Mouse (Mus musculus) cerebellum, adult 11 months (tissue): ENCODE measurements at regions not wholly inside any gene's neighbourhood (a gene's known extent, or its start where the extent isn't known, plus 50 kb on each side); places are given as distances from the start of the nearest gene placed in this dataset.

Experiments
- DNase-seq: peaks from one replicate; pipeline ENCODE4 v3.0.0; 2022

DNA sequence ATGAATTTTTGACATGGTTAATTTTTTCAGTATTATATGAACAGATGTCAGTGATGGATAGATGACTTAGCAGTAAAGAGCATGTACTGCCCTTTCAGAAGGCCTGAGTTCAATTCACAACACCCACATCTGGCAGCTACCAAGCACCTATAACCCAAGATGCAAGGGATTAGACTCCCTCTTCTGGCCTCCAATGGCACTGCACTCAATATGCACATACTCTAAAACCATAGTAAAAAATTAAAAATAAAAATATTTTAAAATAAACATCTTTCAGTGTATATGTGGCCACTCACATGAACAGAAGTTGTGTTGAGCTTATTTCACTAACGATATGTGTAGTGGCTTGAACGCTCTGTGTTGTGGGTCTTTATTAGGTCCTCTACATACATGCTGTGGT is 152.4 kb downstream of the Hs3st3b1 start:
- no peak for DNase-seq

DNA sequence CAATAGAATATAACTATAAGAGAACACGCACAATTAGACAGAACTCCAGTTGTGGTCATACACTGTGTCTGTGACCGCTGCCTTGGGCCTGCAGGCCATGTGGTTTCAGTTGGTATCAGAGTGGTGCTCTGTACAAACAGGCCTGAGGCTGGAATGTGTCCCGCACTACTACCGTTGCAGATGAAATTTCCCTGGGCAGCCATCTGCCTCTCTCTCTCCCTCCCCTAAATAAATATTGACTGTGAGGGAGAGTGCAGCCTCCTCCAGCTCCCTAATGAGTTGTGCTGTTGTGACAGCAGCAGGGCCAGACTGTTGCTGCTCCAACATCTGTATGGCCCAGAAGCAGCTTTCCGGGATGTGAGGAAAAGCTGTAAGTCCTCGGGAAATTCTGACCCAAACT is 146.7 kb downstream of the Hs3st3b1 start:
- no peak for DNase-seq

DNA sequence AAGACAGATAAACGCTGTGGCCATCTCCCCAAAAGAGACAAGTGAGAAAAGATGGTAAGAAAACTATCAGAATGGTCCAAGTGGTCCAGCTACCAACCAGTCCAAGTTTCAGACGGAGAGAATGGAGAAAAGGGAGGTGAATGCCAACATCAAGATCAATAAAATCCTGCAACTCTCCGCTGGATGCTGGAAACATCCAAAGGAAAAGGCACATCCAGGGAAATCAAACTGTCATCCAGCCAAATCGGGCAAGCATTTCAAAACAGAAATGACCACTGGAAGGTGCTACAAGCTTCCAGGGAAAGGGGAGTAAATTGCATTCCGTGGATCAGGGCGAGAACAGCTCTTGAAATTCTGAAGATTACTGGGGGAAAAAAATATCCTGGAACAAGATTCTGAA is 142.7 kb downstream of the Hs3st3b1 start:
- DNase-seq, result no peak

GRCm38 (mm10) chr11:63781967-63782915 is 139.8 kb downstream of the Hs3st3b1 start:
- DNase-seq, result no peak

GRCm38 (mm10) chr11:63785281-63785886 is 136.7 kb downstream of the Hs3st3b1 start:
- DNase-seq, result no peak

DNA sequence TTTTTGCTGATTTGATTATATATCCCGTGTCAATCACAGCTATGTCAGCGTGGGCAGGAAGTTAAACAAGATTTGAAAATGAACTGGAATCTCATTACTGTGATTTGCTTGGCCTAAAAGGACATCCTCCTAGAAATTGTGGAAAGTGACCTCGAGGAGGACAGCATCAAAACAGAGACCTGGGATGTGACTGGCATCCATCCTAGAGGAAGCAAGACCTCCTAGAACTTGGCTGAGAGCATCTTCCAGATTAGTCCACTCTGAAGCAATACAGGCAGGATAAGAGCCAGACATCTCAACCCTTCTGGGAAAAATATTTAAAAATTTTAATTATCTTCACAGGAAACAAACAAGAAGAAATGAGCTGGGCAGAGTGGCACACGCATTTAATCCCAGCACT is 136.1 kb downstream of the Hs3st3b1 start:
- DNase-seq, result no peak

DNA sequence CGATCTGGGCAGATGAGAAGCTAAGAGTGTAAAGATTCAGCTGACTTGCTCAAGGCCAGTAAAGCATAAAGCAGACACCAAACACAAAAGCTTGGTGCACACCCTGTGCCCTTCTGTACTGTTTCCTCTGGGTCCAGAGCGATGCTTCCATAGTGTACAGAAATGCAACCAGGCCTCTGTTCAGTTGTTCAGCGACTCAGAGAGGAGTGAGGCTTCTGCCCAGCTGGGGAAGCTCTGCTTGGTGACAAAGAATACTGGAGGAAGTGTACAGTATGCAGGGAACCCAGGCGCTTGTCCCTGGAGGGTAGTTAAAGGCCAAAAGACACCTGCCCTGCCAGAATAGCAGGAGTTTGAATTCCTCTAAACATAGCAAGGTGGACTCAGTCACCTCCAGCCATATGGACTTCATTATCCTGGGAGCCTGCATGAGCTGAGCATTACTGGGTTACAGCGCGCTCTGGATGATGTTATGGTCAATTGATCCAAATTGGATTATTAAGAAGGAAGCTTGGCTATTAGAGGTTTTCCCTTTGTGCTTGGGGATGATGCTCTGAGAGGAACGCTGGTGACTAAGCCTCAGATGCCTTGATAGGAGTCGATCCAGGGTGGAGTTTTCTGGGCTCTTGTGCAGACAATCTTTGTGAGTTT is 132.5 kb downstream of the Hs3st3b1 start:
- no peak for DNase-seq

DNA sequence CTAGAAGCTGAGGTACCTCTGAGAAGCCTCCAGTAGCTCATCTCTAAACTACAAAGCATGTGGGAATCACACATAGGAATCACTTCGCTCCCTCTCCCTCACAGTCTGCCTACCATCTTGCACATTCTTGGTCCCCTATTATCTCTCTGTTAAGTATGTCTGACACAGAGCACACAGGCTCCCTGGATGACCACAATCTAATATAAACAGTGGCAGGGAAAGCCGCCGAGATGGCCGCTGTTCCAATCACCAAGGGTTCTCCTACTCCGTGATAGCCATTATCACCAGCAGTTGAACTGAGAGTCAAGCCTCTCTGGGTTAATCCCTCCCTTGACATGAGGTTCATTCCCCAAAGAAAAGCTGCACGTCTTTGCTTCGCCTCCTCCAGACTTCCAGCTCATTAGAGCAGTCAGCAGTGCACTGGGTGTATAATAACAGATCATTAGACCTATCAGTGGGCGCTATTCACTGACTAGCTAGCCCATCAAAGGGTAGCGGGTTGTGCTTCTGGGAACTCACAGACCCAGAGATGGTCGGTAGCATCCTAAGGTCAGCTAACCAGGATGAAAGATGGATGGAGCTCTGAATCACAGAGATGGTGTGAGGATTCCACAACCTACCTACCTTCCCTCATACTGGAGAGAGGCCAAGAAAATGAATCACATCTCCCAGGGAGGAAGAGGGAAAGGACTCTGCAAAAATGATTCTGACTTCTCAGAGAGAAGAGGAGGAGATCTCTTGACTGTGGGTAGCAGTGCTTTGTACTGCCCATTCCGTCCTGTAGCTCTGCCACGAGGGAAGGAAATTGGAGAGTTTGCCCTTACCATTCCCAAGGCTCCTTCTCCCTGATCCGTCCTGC is 130.9 kb downstream of the Hs3st3b1 start:
- no peak for DNase-seq

DNA sequence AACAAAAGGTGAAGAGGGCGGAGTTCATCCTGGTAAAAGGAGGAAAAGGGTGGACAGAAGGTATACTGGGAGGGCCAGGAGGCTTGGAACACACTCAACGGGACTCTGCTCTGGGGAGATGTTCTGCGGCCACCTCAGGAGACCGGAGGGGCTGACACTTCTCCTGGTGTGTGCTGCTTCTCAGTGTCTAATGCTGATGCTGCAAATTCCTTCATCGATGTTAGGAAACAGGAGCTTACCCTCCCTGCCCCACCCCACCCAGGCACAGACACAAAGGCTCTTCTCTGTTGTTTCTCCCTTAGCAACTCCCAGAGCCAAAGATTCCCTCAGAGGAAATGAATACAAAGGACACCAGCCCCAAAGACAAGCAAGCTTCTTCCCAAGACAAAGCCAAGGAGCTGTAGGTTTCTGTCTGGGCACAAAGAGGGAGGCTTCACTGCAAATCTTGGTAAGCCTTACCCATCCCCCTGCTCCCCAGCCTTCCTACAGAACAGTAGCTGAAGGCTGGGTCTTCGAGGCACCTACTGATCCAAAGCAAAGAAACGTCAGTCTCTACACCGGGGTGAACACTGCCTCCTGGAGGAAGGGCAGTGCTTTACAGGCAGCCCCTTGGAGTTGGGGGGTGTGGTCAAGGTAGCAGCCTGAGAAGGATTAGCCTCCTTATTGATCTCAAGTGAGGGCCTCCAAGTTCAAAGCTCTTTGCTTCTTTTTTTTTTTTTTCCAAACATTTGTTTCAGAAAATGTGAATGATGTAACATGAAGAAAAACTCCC is 128.2 kb downstream of the Hs3st3b1 start:
- DNase-seq, result no peak

- DNase-seq, result no peak
Measured at GRCm38 (mm10) chr11:63812146-63812545, 109.9 kb downstream of the Hs3st3b1 start.

GRCm38 (mm10) chr11:63822847-63823246 is 99.2 kb downstream of the Hs3st3b1 start:
- DNase-seq, result no peak

- no peak for DNase-seq
Measured at GRCm38 (mm10) chr11:63827271-63827762, 94.8 kb downstream of the Hs3st3b1 start.

- no peak for DNase-seq
Measured at GRCm38 (mm10) chr11:63833480-63833879, 88.6 kb downstream of the Hs3st3b1 start.

DNA sequence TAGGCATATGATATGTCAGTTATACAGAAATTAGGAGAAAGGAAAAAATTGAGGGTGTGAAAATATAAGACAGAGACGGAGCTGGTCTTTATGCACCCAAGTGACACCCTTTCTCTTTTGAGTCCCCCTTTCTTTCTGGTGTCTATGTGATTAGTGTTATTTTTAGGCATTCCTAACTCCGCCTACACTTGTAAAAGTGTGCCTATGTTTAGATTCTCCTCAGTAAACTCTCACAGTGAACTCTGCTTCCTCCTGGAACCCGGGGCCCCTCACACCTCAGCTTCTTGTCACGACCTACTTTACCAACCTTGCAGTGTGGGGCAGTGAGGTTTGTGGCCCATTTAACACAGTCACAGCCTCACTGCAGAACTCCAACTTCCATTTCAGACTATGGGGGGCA is 88.0 kb downstream of the Hs3st3b1 start:
- DNase-seq, result no peak

- DNase-seq, result no peak
Measured at GRCm38 (mm10) chr11:63834631-63835030, 87.5 kb downstream of the Hs3st3b1 start.
